Mouse (Mus musculus): ENCODE measurements around the gene Ndufv2. TPM values are rescaled to one million over a fixed set of nuclear protein-coding genes. Genes with fewer than 3 reads are reported as not detected.

Gene Ndufv2
- polyA plus RNA-seq, 1 experiment from 2014 or later, result 380 TPM

GRCm38 (mm10) chr17:66092664-66093063, 8.7 kb downstream of the Ndufv2 start:
- H3K36me3 ChIP-seq (ENCODE audit: control insufficient read depth, insufficient read depth, low read length), result peaks cover 23% of the 10 kb centered on the region
- no peaks in the 10 kb centered on the region for H3K9me3 ChIP-seq (ENCODE audit: control insufficient read depth, low read length)
- H3K4me3 ChIP-seq (ENCODE audit: low read length), result no peak overlapping the region
- ATAC-seq (ENCODE audit: low FRiP score, low TSS enrichment), result no peak
- WGBS, result 82% methylated on average over 3 of the region's 3 CpGs
- H3K4me1 ChIP-seq (ENCODE audit: control insufficient read depth, insufficient read depth, low read length), result no peaks in the 10 kb centered on the region
- H3K27ac ChIP-seq (ENCODE audit: low read depth, low read length), result no peak overlapping the region
- no peak overlapping the region for H3K9ac ChIP-seq (ENCODE audit: low read depth, low read length)
- no peak overlapping the region for H3K4me2 ChIP-seq (replicated peaks; ENCODE audit: low read depth, low read length)
- H3K27me3 ChIP-seq (ENCODE audit: control insufficient read depth, insufficient read depth, low read length), result no peaks in the 10 kb centered on the region

- Histone ChIP-seq H3K9me3 (ENCODE audit: control insufficient read depth, low read length) (no peaks in the 10 kb centered on the region), H3K4me1 (ENCODE audit: control insufficient read depth, insufficient read depth, low read length) (no peaks in the 10 kb centered on the region), H3K27me3 (ENCODE audit: control insufficient read depth, insufficient read depth, low read length) (no peaks in the 10 kb centered on the region), H3K4me2 (replicated peaks; ENCODE audit: low read depth, low read length) (no peak overlapping the region), H3K4me3 (ENCODE audit: low read length) (no peak overlapping the region), H3K27ac (ENCODE audit: low read depth, low read length) (no peak overlapping the region), H3K9ac (ENCODE audit: low read depth, low read length) (no peak overlapping the region), H3K36me3 (ENCODE audit: control insufficient read depth, insufficient read depth, low read length) (peaks cover 27% of the 10 kb centered on the region)
- WGBS, result 87% methylated on average over 2 of the region's 2 CpGs
- ATAC-seq (ENCODE audit: low FRiP score, low TSS enrichment), result no peak
Observed at GRCm38 (mm10) chr17:66092065-66092464, 9.3 kb downstream of the Ndufv2 start.

GRCm38 (mm10) chr17:66091392-66091791, 10.0 kb downstream of the Ndufv2 start:
- H3K4me2 ChIP-seq (replicated peaks; ENCODE audit: low read depth, low read length), result no peak overlapping the region
- H3K27ac ChIP-seq (ENCODE audit: low read depth, low read length), result no peak overlapping the region
- H3K36me3 ChIP-seq (ENCODE audit: control insufficient read depth, insufficient read depth, low read length), result peaks cover 33% of the 10 kb centered on the region
- 99% methylated on average over 2 of the region's 2 CpGs for WGBS
- no peak for ATAC-seq (ENCODE audit: low FRiP score, low TSS enrichment)
- no peak overlapping the region for H3K9ac ChIP-seq (ENCODE audit: low read depth, low read length)
- H3K9me3 ChIP-seq (ENCODE audit: control insufficient read depth, low read length), result no peaks in the 10 kb centered on the region
- no peaks in the 10 kb centered on the region for H3K27me3 ChIP-seq (ENCODE audit: control insufficient read depth, insufficient read depth, low read length)
- no peak overlapping the region for H3K4me3 ChIP-seq (ENCODE audit: low read length)
- no peaks in the 10 kb centered on the region for H3K4me1 ChIP-seq (ENCODE audit: control insufficient read depth, insufficient read depth, low read length)

GRCm38 (mm10) chr17:66090251-66090650, 11.1 kb downstream of the Ndufv2 start:
- Histone ChIP-seq H3K9me3 (ENCODE audit: control insufficient read depth, low read length) (no peaks in the 10 kb centered on the region), H3K4me1 (ENCODE audit: control insufficient read depth, insufficient read depth, low read length) (no peaks in the 10 kb centered on the region), H3K4me2 (replicated peaks; ENCODE audit: low read depth, low read length) (no peak overlapping the region), H3K27ac (ENCODE audit: low read depth, low read length) (no peak overlapping the region), H3K4me3 (ENCODE audit: low read length) (no peak overlapping the region), H3K36me3 (ENCODE audit: control insufficient read depth, insufficient read depth, low read length) (peaks cover 43% of the 10 kb centered on the region), H3K27me3 (ENCODE audit: control insufficient read depth, insufficient read depth, low read length) (no peaks in the 10 kb centered on the region), H3K9ac (ENCODE audit: low read depth, low read length) (no peak overlapping the region)
- no peak for ATAC-seq (ENCODE audit: low FRiP score, low TSS enrichment)

GRCm38 (mm10) chr17:66085038-66085437, 16.3 kb downstream of the Ndufv2 start:
- H3K27me3 ChIP-seq (ENCODE audit: control insufficient read depth, insufficient read depth, low read length), result no peaks in the 10 kb centered on the region
- no peaks in the 10 kb centered on the region for H3K4me1 ChIP-seq (ENCODE audit: control insufficient read depth, insufficient read depth, low read length)
- H3K9ac ChIP-seq (ENCODE audit: low read depth, low read length), result no peak overlapping the region
- ATAC-seq (ENCODE audit: low FRiP score, low TSS enrichment), result no peak
- H3K4me2 ChIP-seq (replicated peaks; ENCODE audit: low read depth, low read length), result no peak overlapping the region
- WGBS, result 92% methylated on average over 1 of the region's 1 CpGs
- H3K9me3 ChIP-seq (ENCODE audit: control insufficient read depth, low read length), result no peaks in the 10 kb centered on the region
- peaks cover 56% of the 10 kb centered on the region for H3K36me3 ChIP-seq (ENCODE audit: control insufficient read depth, insufficient read depth, low read length)
- H3K4me3 ChIP-seq (ENCODE audit: low read length), result no peak overlapping the region
- H3K27ac ChIP-seq (ENCODE audit: low read depth, low read length), result no peak overlapping the region

GRCm38 (mm10) chr17:66084486-66084885, 16.9 kb downstream of the Ndufv2 start:
- ATAC-seq (ENCODE audit: low FRiP score, low TSS enrichment), result no peak
- 83% methylated on average over 1 of the region's 1 CpGs for WGBS
- Histone ChIP-seq H3K36me3 (ENCODE audit: control insufficient read depth, insufficient read depth, low read length) (peaks cover 61% of the 10 kb centered on the region), H3K9me3 (ENCODE audit: control insufficient read depth, low read length) (no peaks in the 10 kb centered on the region), H3K4me2 (replicated peaks; ENCODE audit: low read depth, low read length) (no peak overlapping the region), H3K27ac (ENCODE audit: low read depth, low read length) (no peak overlapping the region), H3K27me3 (ENCODE audit: control insufficient read depth, insufficient read depth, low read length) (no peaks in the 10 kb centered on the region), H3K4me1 (ENCODE audit: control insufficient read depth, insufficient read depth, low read length) (no peaks in the 10 kb centered on the region), H3K4me3 (ENCODE audit: low read length) (no peak overlapping the region), H3K9ac (ENCODE audit: low read depth, low read length) (no peak overlapping the region)

GRCm38 (mm10) chr17:66077437-66077850, 23.9 kb downstream of the Ndufv2 start:
- peak overlapping the region; percentile 85 for H3K9ac ChIP-seq (ENCODE audit: low read depth, low read length)
- H3K4me2 ChIP-seq (replicated peaks; ENCODE audit: low read depth, low read length), result peak overlapping the region; percentile 84
- peak overlapping the region; percentile 86 for H3K27ac ChIP-seq (ENCODE audit: low read depth, low read length)
- H3K9me3 ChIP-seq (ENCODE audit: control insufficient read depth, low read length), result no peaks in the 10 kb centered on the region
- ATAC-seq (ENCODE audit: low FRiP score, low TSS enrichment), result peak; percentile 63
- peak overlapping the region; percentile 92 for H3K4me3 ChIP-seq (ENCODE audit: low read length)
- H3K36me3 ChIP-seq (ENCODE audit: control insufficient read depth, insufficient read depth, low read length), result peaks cover 27% of the 10 kb centered on the region
- peaks cover 6% of the 10 kb centered on the region; the same call in 1 of the 2 replicates for H3K4me1 ChIP-seq (ENCODE audit: control insufficient read depth, insufficient read depth, low read length)
- H3K27me3 ChIP-seq (ENCODE audit: control insufficient read depth, insufficient read depth, low read length), result no peaks in the 10 kb centered on the region
- WGBS, result 2% methylated on average over 23 of the region's 23 CpGs

GRCm38 (mm10) chr17:66076934-66077333, 24.4 kb downstream of the Ndufv2 start, which contains the start of gene Ankrd12:
TSS of gene Ankrd12 (minus strand) at chr17:66077089.
- H3K9ac ChIP-seq (ENCODE audit: low read depth, low read length), result peak within 1 kb of the TSS; percentile 85
- ATAC-seq (ENCODE audit: low FRiP score, low TSS enrichment), result peak; percentile 98
- WGBS, result under 1% methylated on average over 45 of the region's 53 CpGs

GRCm38 (mm10) chr17:66076174-66076927, 25.0 kb downstream of the Ndufv2 start:
- H3K4me3 ChIP-seq (ENCODE audit: low read length), result peak overlapping the region; percentile 92
- peak overlapping the region; percentile 85 for H3K9ac ChIP-seq (ENCODE audit: low read depth, low read length)
- ATAC-seq (ENCODE audit: low FRiP score, low TSS enrichment), result peak; percentile 89
- peaks cover 24% of the 10 kb centered on the region for H3K36me3 ChIP-seq (ENCODE audit: control insufficient read depth, insufficient read depth, low read length)
- no peaks in the 10 kb centered on the region for H3K27me3 ChIP-seq (ENCODE audit: control insufficient read depth, insufficient read depth, low read length)
- H3K4me2 ChIP-seq (replicated peaks; ENCODE audit: low read depth, low read length), result peak overlapping the region; percentile 84
- WGBS, result under 1% methylated on average over 85 of the region's 95 CpGs
- no peaks in the 10 kb centered on the region for H3K9me3 ChIP-seq (ENCODE audit: control insufficient read depth, low read length)
- H3K4me1 ChIP-seq (ENCODE audit: control insufficient read depth, insufficient read depth, low read length), result peaks cover 6% of the 10 kb centered on the region; the same call in 1 of the 2 replicates
- peak overlapping the region; percentile 86 for H3K27ac ChIP-seq (ENCODE audit: low read depth, low read length)

More at GRCm38 (mm10) chr17:66076934-66077333, 24.4 kb downstream of the Ndufv2 start, which contains the start of gene Ankrd12:
- Histone ChIP-seq H3K36me3 (ENCODE audit: control insufficient read depth, insufficient read depth, low read length) (peaks cover 27% of the 10 kb centered on the region), H3K27me3 (ENCODE audit: control insufficient read depth, insufficient read depth, low read length) (no peaks in the 10 kb centered on the region), H3K27ac (ENCODE audit: low read depth, low read length) (peak within 1 kb of the TSS; percentile 86), H3K4me2 (replicated peaks; ENCODE audit: low read depth, low read length) (peak within 1 kb of the TSS; percentile 84), H3K4me1 (ENCODE audit: control insufficient read depth, insufficient read depth, low read length) (peaks cover 6% of the 10 kb centered on the region; the same call in 1 of the 2 replicates), H3K4me3 (ENCODE audit: low read length) (peak within 1 kb of the TSS; percentile 92), H3K9me3 (ENCODE audit: control insufficient read depth, low read length) (no peaks in the 10 kb centered on the region)
